Mouse (Mus musculus): ENCODE results near the gene Chmp5.

DNA sequence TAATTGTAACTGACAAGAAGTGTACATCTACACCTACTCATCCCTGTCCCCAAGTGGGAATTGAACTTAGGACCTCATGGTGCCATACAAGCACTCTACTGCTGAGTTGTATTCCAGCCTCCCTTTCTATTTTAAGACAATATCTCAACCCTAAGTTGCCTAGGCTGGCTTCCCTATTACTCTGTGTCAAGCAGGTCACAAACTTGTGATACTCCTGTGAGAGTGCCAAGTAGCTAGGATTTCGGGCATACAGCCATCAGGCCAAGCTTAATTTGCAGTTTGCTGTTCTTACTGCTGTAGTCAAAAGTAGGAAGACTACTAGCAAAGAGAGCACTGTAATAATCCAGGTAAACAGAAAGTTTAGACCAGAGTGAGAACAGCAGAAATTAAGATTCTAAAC, 35.5 kb downstream of the Chmp5 start:
- TF ChIP-seq CTCF (IDR thresholded peaks at IDR 0.05; ENCODE audit: extremely low read depth, insufficient read length, insufficient replicate concordance, low read depth, low read length) (no peak), POLR2A (IDR thresholded peaks at IDR 0.05; ENCODE audit: low read depth, low read length) (no peak)
